Mouse (Mus musculus) ES-E14 (cell line): ENCODE data around the gene Dpy30. TPM values are rescaled to one million over a fixed set of nuclear protein-coding genes. Genes with fewer than 3 reads are reported as not detected.
"Not testable (repeated sequence)": the region's sequence is repeated elsewhere in the genome, so short reads cannot be mapped to it uniquely, and the experiment has no call there.

ENCODE experiments used
- DNase-seq: peaks from one replicate; pipeline ENCODE4 v3.0.0-alpha.2; 2013; ENCODE audit warnings: low read depth, low spot score
- H3K27ac ChIP-seq: 2 replicates; pipeline ENCODE4 v1.5.1; 2012; ENCODE audit warnings: low read depth, mild to moderate bottlenecking, low read length, moderate library complexity, mixed read lengths; ENCODE audit not compliant: poor library complexity, insufficient read depth, severe bottlenecking
- H3K36me3 ChIP-seq: 2 replicates; pipeline ENCODE4 v1.6.1; 2012; ENCODE audit warnings: mild to moderate bottlenecking, low read length, moderate library complexity, mixed read lengths; ENCODE audit not compliant: control insufficient read depth, poor library complexity, insufficient read depth, severe bottlenecking
- H3K4me1 ChIP-seq, 2 experiments: fragments of 150-350 bp in 1 of 2; sonication (generic) in 1 of 2; 2 replicates each; pipeline ENCODE4 v1.6.1; 2012; ENCODE audit warnings: low read length in 2 of 2, mild to moderate bottlenecking in 1 of 2, mixed read lengths in 1 of 2; ENCODE audit not compliant: control insufficient read depth in 2 of 2, insufficient read depth in 2 of 2, poor library complexity in 1 of 2
- H3K4me3 ChIP-seq, 2 experiments: fragments of 150-350 bp in 1 of 2; sonication (generic) in 1 of 2; 2 replicates each; pipeline ENCODE4 v1.5.1; 2012; ENCODE audit warnings: low read length in 2 of 2, low read depth in 1 of 2, mild to moderate bottlenecking in 1 of 2, mixed read lengths in 1 of 2; ENCODE audit not compliant: insufficient read depth in 1 of 2, poor library complexity in 1 of 2, severe bottlenecking in 1 of 2
- H3K9ac ChIP-seq: 2 replicates; pipeline ENCODE4 v1.6.1; 2012; ENCODE audit warnings: low read depth, mild to moderate bottlenecking, low read length, mixed read lengths; ENCODE audit not compliant: poor library complexity, insufficient read depth, severe bottlenecking
- H3K9me3 ChIP-seq: fragments of 150-350 bp; sonication (generic); 2 replicates; pipeline ENCODE4 v1.6.1; 2012; ENCODE audit warnings: low read depth, mild to moderate bottlenecking, low read length; ENCODE audit not compliant: control insufficient read depth, insufficient read depth
- CHD2 ChIP-seq: IDR thresholded peaks from 2 replicates; pipeline ENCODE4 v1.6.1; 2014; ENCODE audit warnings: mild to moderate bottlenecking, low read depth, low read length, inconsistent platforms
- HCFC1 ChIP-seq: IDR thresholded peaks from 2 replicates; pipeline ENCODE4 v1.6.1; 2012; ENCODE audit warnings: low read length, inconsistent platforms, borderline replicate concordance; ENCODE audit not compliant: insufficient read depth
- MAFK ChIP-seq: IDR thresholded peaks from 2 replicates; pipeline ENCODE4 v1.6.1; 2014; ENCODE audit warnings: mild to moderate bottlenecking, low read depth, low read length, inconsistent platforms; ENCODE audit not compliant: insufficient read depth
- ZC3H11A ChIP-seq: IDR thresholded peaks from 2 replicates; pipeline ENCODE4 v1.6.1; 2012; ENCODE audit warnings: low read depth, mild to moderate bottlenecking, inconsistent platforms, low read length, borderline replicate concordance
- ZNF384 ChIP-seq: IDR thresholded peaks from 2 replicates; pipeline ENCODE4 v1.6.1; 2012; ENCODE audit warnings: low read depth, low read length, inconsistent platforms
- in situ Hi-C, 2 experiments: fragments of 600-800 bp; cut with MboI; formaldehyde crosslinking; loops; one replicate each; pipeline ENCODE4 v1.15.1; 2025; ENCODE audit warnings: low sequenced_read_pairs in 2 of 2, inconsistent platforms in 1 of 2; ENCODE audit not compliant: unreplicated experiment in 2 of 2
- total RNA-seq: library from RNA; depleted of rRNA; stranded (reverse); fragments of 300-350 nt; gene quantifications from 2 replicates; pipeline ENCODE4 v1.2.3, GENCODE M21; 2012

Dpy30 gene
- total RNA-seq, 1 experiment: 180 TPM

- peaks cover 0 to 5% of the 10 kb centered on the region in 2 experiments; a peak in 2 of 4 replicates for H3K4me1 ChIP-seq
- no peaks in the 10 kb centered on the region for H3K9me3 ChIP-seq
- peak overlapping the region; percentile 85 for H3K9ac ChIP-seq
- no peaks in the 10 kb centered on the region for H3K36me3 ChIP-seq
- in situ Hi-C loops: no loop called here
- TF ChIP-seq ZC3H11A: no peak
- no peak for TF ChIP-seq MAFK
- TF ChIP-seq HCFC1: 0 out of 2 replicates have a peak, but pooled peaks have one; percentile 32
- no peak for TF ChIP-seq ZNF384
- TF ChIP-seq CHD2: no peak
- DNase-seq: peak; percentile 92
- peak overlapping the region; percentile 71 to 83 for H3K4me3 ChIP-seq
- peak overlapping the region; percentile 73 for H3K27ac ChIP-seq
Observed at GRCm38 (mm10) chr17:74338225-74338931, 14.6 kb upstream of the Dpy30 start.

GRCm38 (mm10) chr17:74331049-74331676 is 7.4 kb upstream of the Dpy30 start:
- in situ Hi-C loops: no loop called here
- no peak for DNase-seq
- TF ChIP-seq ZNF384 (no peak), CHD2 (no peak), MAFK (no peak), HCFC1 (no peak)
- no peaks in the 10 kb centered on the region for H3K36me3 ChIP-seq
- H3K27ac ChIP-seq: no peak overlapping the region; the same call in 1 of the 2 replicates
- no peak overlapping the region for H3K4me3 ChIP-seq
- H3K4me1 ChIP-seq: 0 out of 4 replicates have a peak, but pooled peaks cover 0 to 2% of the 10 kb centered on the region in 2 experiments
- no peak overlapping the region for H3K9ac ChIP-seq
- H3K9me3 ChIP-seq: no peaks in the 10 kb centered on the region

DNA sequence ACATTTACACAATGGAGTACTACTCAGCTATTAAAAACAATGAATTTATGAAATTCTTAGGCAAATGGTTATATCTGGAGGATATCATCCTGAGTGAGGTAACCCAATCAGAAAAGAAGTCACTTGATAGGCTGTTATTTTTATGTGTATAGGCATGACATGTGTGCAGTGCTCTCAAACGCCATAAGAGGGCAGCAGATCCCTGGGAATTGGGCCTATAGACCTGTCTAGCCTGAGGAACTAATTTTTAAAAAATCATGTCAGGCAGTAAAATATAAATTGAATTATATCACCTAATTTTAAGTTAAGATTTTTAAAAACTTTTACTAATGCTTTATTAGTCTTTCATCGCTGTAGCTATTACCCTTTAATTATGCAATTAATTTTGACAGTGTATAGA is 4.4 kb upstream of the Dpy30 start:
- H3K9me3 ChIP-seq, H3K27ac ChIP-seq, H3K36me3 ChIP-seq, in situ Hi-C loops, H3K9ac ChIP-seq, H3K4me1 ChIP-seq, H3K4me3 ChIP-seq: not testable (repeated sequence)
- peak; percentile 63 for DNase-seq
- TF ChIP-seq ZC3H11A (peak; percentile 68; the same call in 1 of the 2 replicates), ZNF384 (0 out of 2 replicates have a peak, but pooled peaks have one; percentile 30)

- H3K9ac ChIP-seq, H3K4me3 ChIP-seq, H3K27ac ChIP-seq, H3K4me1 ChIP-seq, DNase-seq, in situ Hi-C loops, H3K36me3 ChIP-seq, H3K9me3 ChIP-seq: not testable (repeated sequence)
Observed at GRCm38 (mm10) chr17:74327195-74327594, 3.5 kb upstream of the Dpy30 start.
